Mouse (Mus musculus): ENCODE measurements around the gene Tmem62. TPM values are rescaled to one million over a fixed set of nuclear protein-coding genes. Genes with fewer than 3 reads are reported as not detected.

Gene Tmem62
- 2.7 and 3.2 TPM in 2 replicates for polyA plus RNA-seq (2014; fragmentation: Nextera tagmentation; extraction: Ambion mirVana)

GRCm38 (mm10) chr2:120976990-120977925 is at the start of gene Tmem62:
Tmem62 (plus strand) TSS chr2:120977017.
- Histone ChIP-seq H3K4me3 (ENCODE audit: low read depth, low read length) (peak within 1 kb of the TSS; percentile 72), H3K9ac (ENCODE audit: low read depth, low read length) (peak within 1 kb of the TSS; percentile 81), H3K27me3 (replicated peaks; ENCODE audit: control insufficient read depth, insufficient read depth, low read length) (peaks cover 9% of the 10 kb centered on the region; the same call in 1 of the 2 replicates), H3K4me2 (ENCODE audit: low read depth, low read length) (peak within 1 kb of the TSS; percentile 98), H3K9me3 (ENCODE audit: control insufficient read depth, low read length) (no peaks in the 10 kb centered on the region), H3K4me1 (ENCODE audit: control insufficient read depth, insufficient read depth, low read length) (0 out of 2 replicates have a peak, but pooled peaks cover 2% of the 10 kb centered on the region), H3K27ac (replicated peaks; ENCODE audit: low read depth, low read length) (0 out of 2 replicates have a peak within 1 kb of the TSS, but pooled peaks have one; percentile 15), H3K36me3 (ENCODE audit: control insufficient read depth, insufficient read depth, low read length) (no peaks in the 10 kb centered on the region)
- peak; percentile 27 for DNase-seq (ENCODE audit: low spot score)
- ATAC-seq (ENCODE audit: low read depth), result peak; percentile 84
- 2% methylated on average over 44 of the region's 71 CpGs for WGBS

- H3K4me3 ChIP-seq (ENCODE audit: low read depth, low read length), result no peak overlapping the region
- peaks cover 83% of the 10 kb centered on the region for H3K36me3 ChIP-seq (ENCODE audit: control insufficient read depth, insufficient read depth, low read length)
- 93% methylated on average over 3 of the region's 3 CpGs for WGBS
- H3K9me3 ChIP-seq (ENCODE audit: control insufficient read depth, low read length), result no peaks in the 10 kb centered on the region
- H3K9ac ChIP-seq (ENCODE audit: low read depth, low read length), result no peak overlapping the region
- H3K27ac ChIP-seq (replicated peaks; ENCODE audit: low read depth, low read length), result no peak overlapping the region
- H3K4me2 ChIP-seq (ENCODE audit: low read depth, low read length), result no peak overlapping the region
- H3K27me3 ChIP-seq (replicated peaks; ENCODE audit: control insufficient read depth, insufficient read depth, low read length), result no peaks in the 10 kb centered on the region
- no peak for DNase-seq (ENCODE audit: low spot score)
- no peak for ATAC-seq (ENCODE audit: low read depth)
- no peaks in the 10 kb centered on the region for H3K4me1 ChIP-seq (ENCODE audit: control insufficient read depth, insufficient read depth, low read length)
Measured at GRCm38 (mm10) chr2:120933038-120933437, 43.8 kb upstream of the Tmem62 start.

DNA sequence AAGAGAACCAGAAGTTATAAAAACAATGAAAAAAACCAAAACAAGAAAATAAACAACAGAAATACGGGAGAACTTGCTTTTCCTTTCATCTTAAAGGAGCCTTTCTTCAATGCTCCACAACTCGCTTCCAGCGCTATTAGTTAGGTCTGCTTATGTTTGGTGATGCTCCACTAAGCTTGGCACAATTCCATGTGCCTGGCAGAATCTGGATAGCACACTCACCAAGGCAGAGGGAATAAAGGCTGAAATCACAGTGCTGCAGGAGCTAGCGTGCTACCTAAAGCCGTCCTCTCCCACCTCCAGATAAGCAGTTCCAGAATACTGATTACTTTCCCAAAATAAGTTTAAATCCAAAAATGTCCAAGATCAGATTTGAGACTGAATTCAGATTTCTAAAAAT is 25.6 kb upstream of the Tmem62 start:
- Histone ChIP-seq H3K27ac (replicated peaks; ENCODE audit: low read depth, low read length) (no peak overlapping the region), H3K4me2 (ENCODE audit: low read depth, low read length) (no peak overlapping the region), H3K4me3 (ENCODE audit: low read depth, low read length) (no peak overlapping the region), H3K27me3 (replicated peaks; ENCODE audit: control insufficient read depth, insufficient read depth, low read length) (no peaks in the 10 kb centered on the region), H3K9ac (ENCODE audit: low read depth, low read length) (no peak overlapping the region), H3K9me3 (ENCODE audit: control insufficient read depth, low read length) (no peaks in the 10 kb centered on the region), H3K36me3 (ENCODE audit: control insufficient read depth, insufficient read depth, low read length) (peaks cover 58% of the 10 kb centered on the region), H3K4me1 (ENCODE audit: control insufficient read depth, insufficient read depth, low read length) (no peaks in the 10 kb centered on the region)
- 79% methylated on average over 5 of the region's 5 CpGs for WGBS
- ATAC-seq (ENCODE audit: low read depth), result no peak
- DNase-seq (ENCODE audit: low spot score), result no peak

DNA sequence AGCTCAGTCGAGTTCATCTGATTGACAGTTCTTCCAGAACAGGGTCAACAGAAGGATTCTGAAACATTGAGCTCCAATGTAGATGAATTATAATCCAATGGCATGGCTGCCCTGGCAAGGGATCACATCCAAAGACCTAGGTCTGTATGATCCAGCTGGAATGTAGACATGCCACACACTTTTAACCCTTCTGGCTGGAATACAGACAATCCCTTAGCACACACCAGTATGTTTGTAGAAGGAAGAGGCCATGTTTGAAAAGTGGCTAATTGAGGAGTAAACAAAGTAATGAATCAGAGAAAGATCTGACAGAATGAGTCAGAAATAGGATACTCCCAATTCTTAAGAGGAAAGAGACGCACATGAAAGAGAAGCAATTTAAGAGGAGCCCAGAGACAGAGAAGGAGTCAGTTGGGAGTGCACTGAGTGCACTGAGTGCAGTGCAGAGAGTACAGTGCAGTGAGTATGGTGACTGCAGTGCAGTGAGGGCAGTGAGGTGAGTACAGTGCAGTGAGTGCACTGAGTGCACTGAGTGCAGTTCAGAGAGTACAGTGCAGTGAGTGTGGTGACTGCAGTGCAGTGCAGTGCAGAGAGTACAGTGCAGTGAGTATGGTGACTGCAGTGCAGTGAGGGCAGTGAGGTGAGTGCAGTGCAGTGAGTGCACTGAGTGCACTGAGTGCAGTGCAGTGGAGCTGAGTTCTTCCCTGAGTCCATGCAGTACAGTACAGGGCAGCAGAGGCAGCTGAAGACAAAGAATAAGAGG is 24.5 kb upstream of the Tmem62 start:
- no peaks in the 10 kb centered on the region for H3K4me1 ChIP-seq (ENCODE audit: control insufficient read depth, insufficient read depth, low read length)
- H3K27ac ChIP-seq (replicated peaks; ENCODE audit: low read depth, low read length), result no peak overlapping the region
- no peaks in the 10 kb centered on the region for H3K27me3 ChIP-seq (replicated peaks; ENCODE audit: control insufficient read depth, insufficient read depth, low read length)
- DNase-seq (ENCODE audit: low spot score), result no peak
- ATAC-seq (ENCODE audit: low read depth), result no peak
- no peak overlapping the region for H3K4me3 ChIP-seq (ENCODE audit: low read depth, low read length)
- H3K36me3 ChIP-seq (ENCODE audit: control insufficient read depth, insufficient read depth, low read length), result peaks cover 46% of the 10 kb centered on the region
- no peak overlapping the region for H3K4me2 ChIP-seq (ENCODE audit: low read depth, low read length)
- H3K9ac ChIP-seq (ENCODE audit: low read depth, low read length), result no peak overlapping the region
- H3K9me3 ChIP-seq (ENCODE audit: control insufficient read depth, low read length), result no peaks in the 10 kb centered on the region
- WGBS, result 67% methylated on average over 2 of the region's 2 CpGs

DNA sequence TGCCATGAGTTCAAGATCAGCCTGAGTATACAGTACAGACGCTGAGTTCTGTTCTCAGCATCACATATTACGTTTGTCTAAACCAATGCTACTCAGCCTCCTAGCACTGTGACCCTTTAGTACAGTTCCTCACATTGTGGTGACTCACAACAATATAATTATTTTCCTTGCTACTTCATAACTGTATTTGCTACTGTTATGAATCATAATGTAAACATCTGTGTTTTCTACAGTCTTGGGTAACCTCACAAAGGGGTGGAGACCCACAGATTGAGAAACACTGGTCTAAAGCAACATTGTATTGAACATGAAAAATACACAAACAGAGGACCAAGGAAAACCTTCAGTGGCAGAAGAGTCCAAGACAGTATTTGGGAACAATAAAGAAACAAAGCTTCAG is 17.5 kb upstream of the Tmem62 start:
- H3K9me3 ChIP-seq (ENCODE audit: control insufficient read depth, low read length), result no peaks in the 10 kb centered on the region
- WGBS, result 100% methylated on average over 2 of the region's 2 CpGs
- H3K4me3 ChIP-seq (ENCODE audit: low read depth, low read length), result no peak overlapping the region
- H3K27me3 ChIP-seq (replicated peaks; ENCODE audit: control insufficient read depth, insufficient read depth, low read length), result no peaks in the 10 kb centered on the region
- H3K27ac ChIP-seq (replicated peaks; ENCODE audit: low read depth, low read length), result no peak overlapping the region
- no peak overlapping the region for H3K9ac ChIP-seq (ENCODE audit: low read depth, low read length)
- no peak overlapping the region for H3K4me2 ChIP-seq (ENCODE audit: low read depth, low read length)
- DNase-seq (ENCODE audit: low spot score) (no peak), ATAC-seq (ENCODE audit: low read depth) (no peak)
- no peaks in the 10 kb centered on the region for H3K4me1 ChIP-seq (ENCODE audit: control insufficient read depth, insufficient read depth, low read length)
- H3K36me3 ChIP-seq (ENCODE audit: control insufficient read depth, insufficient read depth, low read length), result peaks cover 43% of the 10 kb centered on the region

- H3K4me3 ChIP-seq (ENCODE audit: low read depth, low read length), result no peak overlapping the region
- 90% methylated on average over 5 of the region's 5 CpGs for WGBS
- H3K36me3 ChIP-seq (ENCODE audit: control insufficient read depth, insufficient read depth, low read length), result peaks cover 39% of the 10 kb centered on the region
- no peak overlapping the region for H3K9ac ChIP-seq (ENCODE audit: low read depth, low read length)
- H3K4me1 ChIP-seq (ENCODE audit: control insufficient read depth, insufficient read depth, low read length), result no peaks in the 10 kb centered on the region
- H3K27ac ChIP-seq (replicated peaks; ENCODE audit: low read depth, low read length), result no peak overlapping the region
- DNase-seq (ENCODE audit: low spot score) (no peak), ATAC-seq (ENCODE audit: low read depth) (no peak)
- H3K4me2 ChIP-seq (ENCODE audit: low read depth, low read length), result no peak overlapping the region
- no peaks in the 10 kb centered on the region for H3K27me3 ChIP-seq (replicated peaks; ENCODE audit: control insufficient read depth, insufficient read depth, low read length)
- no peaks in the 10 kb centered on the region for H3K9me3 ChIP-seq (ENCODE audit: control insufficient read depth, low read length)
Measured at GRCm38 (mm10) chr2:120959827-120960226, 17.0 kb upstream of the Tmem62 start.

DNA sequence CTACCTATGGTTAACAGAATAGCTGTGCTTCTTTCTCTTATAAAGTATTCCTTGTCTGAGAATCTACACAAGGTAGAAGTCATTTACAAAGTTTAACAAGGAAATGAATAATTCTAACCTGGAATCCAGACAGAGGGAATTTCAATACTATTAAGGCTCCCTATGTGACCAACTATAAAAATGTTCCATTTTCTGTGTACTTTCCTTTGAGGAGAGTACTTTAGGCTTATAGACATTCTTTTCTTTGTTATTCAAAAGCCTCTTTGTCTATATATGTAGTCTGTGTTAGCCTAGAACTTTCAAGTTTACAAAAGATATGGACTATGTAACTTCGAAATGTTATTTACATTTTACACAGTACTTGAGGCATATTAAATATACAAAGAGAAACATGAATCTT is 16.6 kb upstream of the Tmem62 start:
- ATAC-seq (ENCODE audit: low read depth) (no peak), DNase-seq (ENCODE audit: low spot score) (no peak)
- 91% methylated on average over 1 of the region's 1 CpGs for WGBS
- H3K9me3 ChIP-seq (ENCODE audit: control insufficient read depth, low read length), result no peaks in the 10 kb centered on the region
- H3K36me3 ChIP-seq (ENCODE audit: control insufficient read depth, insufficient read depth, low read length), result peaks cover 35% of the 10 kb centered on the region
- no peak overlapping the region for H3K4me3 ChIP-seq (ENCODE audit: low read depth, low read length)
- H3K27me3 ChIP-seq (replicated peaks; ENCODE audit: control insufficient read depth, insufficient read depth, low read length), result no peaks in the 10 kb centered on the region
- H3K4me1 ChIP-seq (ENCODE audit: control insufficient read depth, insufficient read depth, low read length), result no peaks in the 10 kb centered on the region
- no peak overlapping the region for H3K9ac ChIP-seq (ENCODE audit: low read depth, low read length)
- H3K27ac ChIP-seq (replicated peaks; ENCODE audit: low read depth, low read length), result no peak overlapping the region
- no peak overlapping the region for H3K4me2 ChIP-seq (ENCODE audit: low read depth, low read length)

- no peak overlapping the region for H3K4me2 ChIP-seq (ENCODE audit: low read depth, low read length)
- DNase-seq (ENCODE audit: low spot score) (no peak), ATAC-seq (ENCODE audit: low read depth) (no peak)
- no peaks in the 10 kb centered on the region for H3K27me3 ChIP-seq (replicated peaks; ENCODE audit: control insufficient read depth, insufficient read depth, low read length)
- no peak overlapping the region for H3K9ac ChIP-seq (ENCODE audit: low read depth, low read length)
- peaks cover 34% of the 10 kb centered on the region for H3K36me3 ChIP-seq (ENCODE audit: control insufficient read depth, insufficient read depth, low read length)
- WGBS, result 93% methylated on average over 7 of the region's 7 CpGs
- no peaks in the 10 kb centered on the region for H3K4me1 ChIP-seq (ENCODE audit: control insufficient read depth, insufficient read depth, low read length)
- H3K9me3 ChIP-seq (ENCODE audit: control insufficient read depth, low read length), result no peaks in the 10 kb centered on the region
- no peak overlapping the region for H3K4me3 ChIP-seq (ENCODE audit: low read depth, low read length)
- no peak overlapping the region for H3K27ac ChIP-seq (replicated peaks; ENCODE audit: low read depth, low read length)
Measured at GRCm38 (mm10) chr2:120963110-120963509, 13.7 kb upstream of the Tmem62 start.
